Mouse (Mus musculus) spleen, postnatal 10 days (tissue): Measurements from ENCODE around the gene Tmem123.

Experiments used
- DNase-seq, 2 experiments: peaks; one replicate each; pipeline ENCODE4 v3.0.0; 2021 to 2022; ENCODE audit warnings: low spot score in 2 of 2

Tmem123 gene

GRCm38 (mm10) chr9:7763614-7764300 is at the start of gene Tmem123:
Gene Tmem123 (plus strand): TSS chr9:7764041.
- DNase-seq = peak; percentile 98 to 100

- peak in 1 of 2 experiments; percentile 51 for DNase-seq
These were observed 49.6 kb upstream of the Tmem123 start for GRCm38 (mm10) chr9:7714062-7714907.

GRCm38 (mm10) chr9:7714908-7715175 is 49.0 kb upstream of the Tmem123 start:
- DNase-seq = no peak

GRCm38 (mm10) chr9:7721543-7721942 is 42.3 kb upstream of the Tmem123 start:
- no peak for DNase-seq

GRCm38 (mm10) chr9:7728997-7729396 is 34.8 kb upstream of the Tmem123 start:
- no peak for DNase-seq

- DNase-seq = peak in 1 of 2 experiments; percentile 39
These were observed 21.1 kb upstream of the Tmem123 start for GRCm38 (mm10) chr9:7742696-7743095.

GRCm38 (mm10) chr9:7744156-7744555 is 19.7 kb upstream of the Tmem123 start:
- no peak for DNase-seq

GRCm38 (mm10) chr9:7748881-7749280 is 15.0 kb upstream of the Tmem123 start:
- DNase-seq = no peak

- no peak for DNase-seq
These were observed 14.3 kb upstream of the Tmem123 start for GRCm38 (mm10) chr9:7749537-7749936.

GRCm38 (mm10) chr9:7755889-7756423 is 7.9 kb upstream of the Tmem123 start:
- DNase-seq = no peak

GRCm38 (mm10) chr9:7761906-7762455 is 1.9 kb upstream of the Tmem123 start:
- DNase-seq = no peak

- no peak for DNase-seq
These were observed 1.1 kb upstream of the Tmem123 start for GRCm38 (mm10) chr9:7762741-7763140.

- peak; percentile 57 to 61 for DNase-seq
These were observed 626 bp downstream of the Tmem123 start for GRCm38 (mm10) chr9:7764463-7764871.

GRCm38 (mm10) chr9:7765236-7765635 is 1.4 kb downstream of the Tmem123 start:
- DNase-seq = no peak

GRCm38 (mm10) chr9:7766582-7766981 is 2.7 kb downstream of the Tmem123 start:
- no peak for DNase-seq

- DNase-seq = no peak
These were observed 3.7 kb downstream of the Tmem123 start for GRCm38 (mm10) chr9:7767526-7767925.

- no peak for DNase-seq
These were observed 5.2 kb downstream of the Tmem123 start for GRCm38 (mm10) chr9:7769081-7769480.

- DNase-seq = no peak
These were observed 5.7 kb downstream of the Tmem123 start for GRCm38 (mm10) chr9:7769491-7769890.

- no peak for DNase-seq
These were observed 8.5 kb downstream of the Tmem123 start for GRCm38 (mm10) chr9:7772361-7772760.

GRCm38 (mm10) chr9:7772773-7773454 is 9.1 kb downstream of the Tmem123 start:
- no peak for DNase-seq

- no peak for DNase-seq
These were observed 9.8 kb downstream of the Tmem123 start for GRCm38 (mm10) chr9:7773686-7774085.

- no peak for DNase-seq
These were observed 10.7 kb downstream of the Tmem123 start for GRCm38 (mm10) chr9:7774538-7774937.
